Mouse (Mus musculus) C2C12 (cell line): ENCODE measurements around the gene Lrrc8b.

Source experiments
- CEBPB ChIP-seq: IDR thresholded peaks from one replicate; pipeline ENCODE4 v1.6.1; 2011; ENCODE audit warnings: low read depth, mild to moderate bottlenecking, control low read depth, moderate library complexity
- CTCF ChIP-seq: IDR thresholded peaks from one replicate; pipeline ENCODE4 v1.5.1; 2011; ENCODE audit not compliant: control insufficient read depth, insufficient read depth, insufficient read length
- MAX ChIP-seq: IDR thresholded peaks from one replicate; pipeline ENCODE4 v1.6.1; 2011; ENCODE audit warnings: mild to moderate bottlenecking, control low read depth
- MYOD1 ChIP-seq: IDR thresholded peaks from one replicate; pipeline ENCODE4 v1.6.1; 2011; ENCODE audit warnings: low read depth; ENCODE audit not compliant: control insufficient read depth, insufficient read length
- MYOG ChIP-seq: IDR thresholded peaks from one replicate; pipeline ENCODE4 v1.6.1; 2011; ENCODE audit not compliant: control insufficient read depth, insufficient read length; ENCODE audit errors: extremely low read depth
- USF1 ChIP-seq: IDR thresholded peaks from one replicate; pipeline ENCODE4 v1.6.1; 2011; ENCODE audit warnings: low read depth, mild to moderate bottlenecking, control low read depth, moderate library complexity

- TF ChIP-seq CTCF (no peak), MAX (no peak), CEBPB (no peak), MYOD1 (no peak), USF1 (no peak), MYOG (no peak)
These were observed 45.0 kb downstream of the Lrrc8b start for GRCm38 (mm10) chr5:105460551-105460950.
